Mouse (Mus musculus): Measurements from ENCODE around the gene Nup210. TPM values are rescaled to one million over a fixed set of nuclear protein-coding genes. Genes with fewer than 3 reads are reported as not detected.
A peak's percentile ranks its signal among the peaks of the same experiment; 100 is the strongest.

The Nup210 gene
- polyA plus RNA-seq, 1 experiment from 2014 or later = 15.8 TPM

DNA sequence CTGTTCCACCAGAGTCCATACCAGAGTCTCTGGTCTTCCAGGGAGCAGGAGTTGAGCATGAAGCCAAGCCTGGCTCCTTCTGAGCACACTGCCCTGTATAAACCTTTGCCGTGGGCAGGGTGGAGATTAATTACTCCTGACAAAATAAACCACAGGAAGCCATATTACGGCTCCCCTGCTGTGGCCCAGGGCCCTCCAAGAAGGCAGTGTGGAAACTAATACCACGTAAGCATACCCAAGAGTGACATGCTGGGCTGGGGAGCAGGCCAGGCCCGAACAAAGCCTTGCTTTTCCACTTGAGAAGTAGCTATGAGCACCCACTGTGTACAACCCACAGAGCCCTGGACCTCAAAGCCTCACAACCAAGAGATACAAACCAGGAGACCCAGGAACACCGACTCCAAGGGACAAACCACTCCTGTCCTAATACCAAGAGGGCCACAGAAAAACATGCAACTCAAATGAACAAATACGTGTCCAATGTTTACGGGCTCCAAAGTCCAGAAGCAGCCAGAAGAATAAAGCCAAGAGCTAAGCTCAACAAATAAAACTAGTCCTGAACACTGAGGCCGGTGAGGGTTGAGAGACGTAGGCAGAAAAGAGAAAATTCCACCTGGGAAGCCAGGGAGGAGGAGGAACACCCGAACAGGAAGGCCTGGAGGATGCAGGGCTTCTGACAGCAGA lies 24.3 kb downstream of the Nup210 start:
- no peak for DNase-seq (ENCODE audit: low spot score)
- WGBS = 76% methylated on average over 10 of the region's 10 CpGs
- 0 out of 2 replicates have a peak, but pooled peaks cover 2% of the 10 kb centered on the region for H3K9me3 ChIP-seq
- no peak overlapping the region for H3K27ac ChIP-seq (replicated peaks)
- no peak overlapping the region for H3K4me3 ChIP-seq
- no peaks in the 10 kb centered on the region for H3K27me3 ChIP-seq (replicated peaks; ENCODE audit: low read depth, poor library complexity, severe bottlenecking)
- peaks cover 7% of the 10 kb centered on the region for H3K4me1 ChIP-seq
- peaks cover 32% of the 10 kb centered on the region for H3K36me3 ChIP-seq (replicated peaks)

DNA sequence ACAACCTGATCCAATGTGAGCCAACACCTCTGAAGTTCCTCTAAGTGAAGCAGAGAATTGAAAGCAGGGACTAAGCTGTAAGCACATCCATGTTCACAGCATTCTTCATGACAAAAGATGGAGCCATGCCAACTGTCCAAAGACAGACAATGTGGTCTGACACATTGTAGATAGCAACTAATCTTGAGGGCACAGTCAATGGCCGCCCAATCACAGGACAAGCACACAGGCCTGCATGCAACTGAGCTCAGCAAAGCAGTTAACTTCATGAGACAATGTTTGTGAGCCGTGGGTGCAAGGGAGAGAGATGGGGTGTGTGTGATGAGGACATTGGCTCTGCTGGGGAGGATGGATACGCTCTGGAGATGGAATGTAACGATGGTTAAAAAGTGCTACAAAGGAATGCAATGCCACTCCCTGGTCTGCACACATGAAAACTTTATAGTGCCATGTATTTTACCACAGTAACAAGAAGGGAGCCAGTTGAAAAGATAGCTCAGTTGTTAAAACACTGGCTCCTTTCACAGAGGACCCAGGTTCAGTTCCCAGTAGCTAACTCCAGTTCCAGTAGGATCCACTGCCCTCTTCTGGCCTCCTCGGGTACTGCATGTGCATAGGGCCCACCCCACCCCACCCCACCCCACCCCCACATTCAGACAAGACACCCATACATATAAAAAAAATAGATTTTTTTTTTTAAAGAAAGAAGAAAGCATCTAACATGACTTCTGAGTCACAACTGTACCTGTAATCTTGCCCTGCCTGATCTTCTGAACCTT lies 31.3 kb downstream of the Nup210 start:
- WGBS = 75% methylated on average over 5 of the region's 5 CpGs
- Histone ChIP-seq H3K4me3 (no peak overlapping the region), H3K36me3 (replicated peaks) (peaks cover 24% of the 10 kb centered on the region), H3K27ac (replicated peaks) (no peak overlapping the region), H3K4me1 (no peaks in the 10 kb centered on the region), H3K9me3 (no peaks in the 10 kb centered on the region), H3K27me3 (replicated peaks; ENCODE audit: low read depth, poor library complexity, severe bottlenecking) (no peaks in the 10 kb centered on the region)
- DNase-seq (ENCODE audit: low spot score) = no peak

DNA sequence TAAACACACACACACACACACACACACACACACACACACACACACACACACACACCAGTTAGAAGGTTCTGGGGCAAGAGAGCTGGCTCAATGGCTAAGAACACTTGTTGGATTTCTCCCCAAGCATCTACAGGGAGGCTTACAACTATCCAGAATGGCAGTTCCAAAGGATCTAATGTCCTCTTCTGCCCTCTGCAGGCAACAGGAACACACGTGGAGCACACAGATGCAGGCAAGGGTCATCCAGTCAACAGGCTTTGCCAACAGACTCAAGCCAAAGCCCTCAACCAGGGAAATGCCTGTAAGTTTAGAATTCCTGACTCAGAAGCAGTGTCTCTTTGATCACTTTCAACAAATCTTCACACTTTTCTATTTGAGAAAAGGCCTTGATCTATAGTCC lies 36.6 kb downstream of the Nup210 start:
- H3K27me3 ChIP-seq (replicated peaks; ENCODE audit: low read depth, poor library complexity, severe bottlenecking) = no peaks in the 10 kb centered on the region
- H3K4me1 ChIP-seq = no peaks in the 10 kb centered on the region
- H3K4me3 ChIP-seq = no peak overlapping the region
- peaks cover 21% of the 10 kb centered on the region for H3K36me3 ChIP-seq (replicated peaks)
- H3K9me3 ChIP-seq = no peaks in the 10 kb centered on the region
- no peak for DNase-seq (ENCODE audit: low spot score)
- no peak overlapping the region for H3K27ac ChIP-seq (replicated peaks)
- WGBS = 25% methylated on average over 1 of the region's 1 CpGs

DNA sequence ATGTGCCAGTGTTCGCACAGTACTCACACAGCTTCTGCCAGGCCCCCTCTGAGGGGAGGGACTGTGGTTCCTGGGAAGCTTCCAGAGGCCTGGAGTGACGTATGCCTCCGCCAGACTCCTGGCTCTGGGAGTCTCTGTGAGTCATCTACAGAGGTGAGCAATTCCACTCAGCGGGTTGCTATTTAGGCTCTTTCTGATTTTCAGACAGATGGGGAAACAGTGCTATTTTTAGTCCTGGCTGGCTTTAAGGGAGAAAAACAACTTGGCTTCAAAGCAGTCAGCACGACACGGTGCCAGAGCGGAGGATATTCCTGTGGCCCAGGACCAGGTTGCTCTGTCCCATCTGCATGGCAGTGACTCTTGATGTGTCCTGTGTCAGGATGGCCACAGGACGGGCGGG lies 40.4 kb downstream of the Nup210 start:
- no peak for DNase-seq (ENCODE audit: low spot score)
- H3K27me3 ChIP-seq (replicated peaks; ENCODE audit: low read depth, poor library complexity, severe bottlenecking) = no peaks in the 10 kb centered on the region
- H3K4me1 ChIP-seq = no peaks in the 10 kb centered on the region
- no peak overlapping the region for H3K4me3 ChIP-seq
- H3K27ac ChIP-seq (replicated peaks) = no peak overlapping the region
- H3K9me3 ChIP-seq = no peaks in the 10 kb centered on the region
- peaks cover 42% of the 10 kb centered on the region for H3K36me3 ChIP-seq (replicated peaks)
- 88% methylated on average over 9 of the region's 9 CpGs for WGBS

DNA sequence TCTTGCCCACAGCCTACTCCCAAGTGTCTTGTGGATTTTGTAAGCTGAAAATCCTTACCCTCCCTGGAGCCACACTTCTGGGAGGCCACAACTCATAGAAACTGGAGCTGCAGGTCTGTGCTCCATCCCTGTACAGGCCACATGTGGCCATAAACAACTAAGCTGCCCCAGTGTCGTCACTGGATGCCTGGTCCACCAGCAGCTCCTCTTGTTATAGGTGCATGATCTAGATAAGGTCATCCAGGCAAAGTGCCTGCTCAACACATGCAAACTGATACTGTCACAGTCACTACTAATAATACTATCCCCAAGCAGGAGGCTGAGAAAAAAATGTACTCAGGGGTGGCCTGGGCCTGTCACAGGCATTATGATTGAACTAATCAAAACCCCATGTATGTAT lies 48.1 kb downstream of the Nup210 start:
- Histone ChIP-seq H3K27me3 (replicated peaks; ENCODE audit: low read depth, poor library complexity, severe bottlenecking) (no peaks in the 10 kb centered on the region), H3K4me3 (no peak overlapping the region), H3K36me3 (replicated peaks) (peaks cover 36% of the 10 kb centered on the region), H3K4me1 (no peaks in the 10 kb centered on the region), H3K27ac (replicated peaks) (no peak overlapping the region), H3K9me3 (no peaks in the 10 kb centered on the region)
- no peak for DNase-seq (ENCODE audit: low spot score)
- WGBS = 74% methylated on average over 1 of the region's 1 CpGs

DNA sequence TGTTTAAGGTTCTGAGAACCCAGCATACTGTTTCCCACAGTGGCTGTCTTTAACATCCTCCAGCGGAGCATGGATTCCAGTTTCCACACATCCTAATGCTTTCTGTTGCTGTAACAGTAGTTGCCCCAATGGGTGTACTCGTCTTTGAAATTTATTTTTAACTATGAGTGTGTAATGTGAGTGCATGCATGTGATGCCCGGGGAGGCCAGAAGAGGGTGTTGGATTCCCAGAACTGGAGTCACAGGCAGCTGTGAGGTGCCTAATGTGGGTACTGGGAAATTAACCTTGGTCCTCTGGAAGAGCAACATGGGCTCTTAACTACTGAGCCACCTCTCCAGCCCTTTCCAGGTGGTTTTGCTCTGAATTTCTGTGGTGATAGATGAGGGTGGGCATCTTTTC lies 49.6 kb downstream of the Nup210 start:
- DNase-seq (ENCODE audit: low spot score) = no peak
- 87% methylated on average over 3 of the region's 3 CpGs for WGBS
- H3K36me3 ChIP-seq (replicated peaks) = peaks cover 24% of the 10 kb centered on the region; the same call in 1 of the 2 replicates
- H3K27me3 ChIP-seq (replicated peaks; ENCODE audit: low read depth, poor library complexity, severe bottlenecking) = no peaks in the 10 kb centered on the region
- H3K4me1 ChIP-seq = no peaks in the 10 kb centered on the region
- no peak overlapping the region for H3K4me3 ChIP-seq
- no peaks in the 10 kb centered on the region for H3K9me3 ChIP-seq
- H3K27ac ChIP-seq (replicated peaks) = no peak overlapping the region

DNA sequence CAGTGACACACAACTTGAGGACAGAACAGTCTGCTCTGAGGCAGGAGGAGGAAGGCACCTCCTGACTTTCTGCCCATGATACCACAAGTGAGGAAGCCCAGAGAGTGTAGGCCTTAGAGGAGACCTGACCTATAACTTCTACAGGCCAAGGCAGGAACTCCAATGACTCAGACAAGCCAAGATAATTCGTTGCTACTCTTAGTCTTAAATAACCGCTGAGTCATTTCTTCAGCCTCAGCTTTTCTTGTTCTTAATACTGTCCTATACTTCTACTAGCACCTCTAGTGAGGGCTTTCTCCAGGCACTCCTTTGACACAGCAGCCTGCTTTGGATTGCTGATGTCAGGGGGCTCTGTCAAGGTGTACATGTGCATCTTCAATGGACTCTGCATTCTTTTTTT lies 55.3 kb downstream of the Nup210 start:
- H3K27ac ChIP-seq (replicated peaks) = no peak overlapping the region
- peaks cover 13% of the 10 kb centered on the region for H3K36me3 ChIP-seq (replicated peaks)

DNA sequence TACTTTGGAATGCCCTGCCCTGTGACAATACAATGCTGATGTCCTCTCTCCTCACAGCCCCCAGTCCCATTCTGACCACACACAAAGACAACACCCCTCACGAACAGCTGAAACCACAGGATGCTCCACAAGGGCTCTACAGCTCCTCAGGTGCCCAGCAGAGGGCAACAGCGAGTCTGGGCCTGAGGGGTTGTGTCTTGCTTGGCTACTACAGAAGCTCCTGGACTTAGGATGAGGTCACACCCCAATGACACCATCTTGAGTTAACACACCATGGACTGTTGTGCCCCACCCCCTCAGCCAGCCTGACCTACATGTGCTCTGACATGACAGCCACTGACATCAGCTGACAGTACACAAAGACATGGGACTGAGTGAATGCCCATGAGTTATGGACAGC lies 56.9 kb downstream of the Nup210 start:
- H3K4me3 ChIP-seq = no peak overlapping the region
- H3K9me3 ChIP-seq = no peaks in the 10 kb centered on the region
- H3K27ac ChIP-seq (replicated peaks) = no peak overlapping the region
- H3K36me3 ChIP-seq (replicated peaks) = peaks cover 16% of the 10 kb centered on the region
- DNase-seq (ENCODE audit: low spot score) = peak; percentile 54
- WGBS = 46% methylated on average over 2 of the region's 2 CpGs
- H3K27me3 ChIP-seq (replicated peaks; ENCODE audit: low read depth, poor library complexity, severe bottlenecking) = no peaks in the 10 kb centered on the region
- no peaks in the 10 kb centered on the region for H3K4me1 ChIP-seq

More for the DNA sequence above, 55.3 kb downstream of the Nup210 start:
- DNase-seq (ENCODE audit: low spot score) = no peak
- no peaks in the 10 kb centered on the region for H3K27me3 ChIP-seq (replicated peaks; ENCODE audit: low read depth, poor library complexity, severe bottlenecking)
- H3K9me3 ChIP-seq = no peaks in the 10 kb centered on the region
- H3K4me1 ChIP-seq = no peaks in the 10 kb centered on the region
- 92% methylated on average over 2 of the region's 2 CpGs for WGBS
- no peak overlapping the region for H3K4me3 ChIP-seq

DNA sequence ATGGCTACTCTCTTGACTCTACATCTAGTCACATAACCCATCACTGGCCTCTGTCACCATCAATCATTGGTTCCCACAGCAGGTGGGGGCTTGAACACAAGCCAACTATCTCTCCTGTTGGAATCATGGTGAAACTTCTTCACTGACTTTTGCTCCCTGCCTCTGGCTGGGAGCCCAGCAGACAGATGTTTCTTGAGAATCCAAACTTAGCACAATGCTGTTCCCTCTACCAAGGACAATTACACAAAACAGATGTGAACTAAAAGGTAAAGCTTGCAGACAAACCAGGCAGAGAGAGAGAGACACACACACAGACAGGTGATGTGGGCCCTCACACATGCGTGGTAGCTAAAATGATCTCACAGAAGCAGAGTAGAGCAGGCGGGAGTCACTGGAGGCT lies 58.6 kb downstream of the Nup210 start:
- 81% methylated on average over 2 of the region's 2 CpGs for WGBS
- H3K9me3 ChIP-seq = no peaks in the 10 kb centered on the region
- H3K27me3 ChIP-seq (replicated peaks; ENCODE audit: low read depth, poor library complexity, severe bottlenecking) = no peaks in the 10 kb centered on the region
- peaks cover 24% of the 10 kb centered on the region for H3K36me3 ChIP-seq (replicated peaks)
- no peak overlapping the region for H3K27ac ChIP-seq (replicated peaks)
- H3K4me1 ChIP-seq = no peaks in the 10 kb centered on the region
- no peak for DNase-seq (ENCODE audit: low spot score)
- H3K4me3 ChIP-seq = no peak overlapping the region

DNA sequence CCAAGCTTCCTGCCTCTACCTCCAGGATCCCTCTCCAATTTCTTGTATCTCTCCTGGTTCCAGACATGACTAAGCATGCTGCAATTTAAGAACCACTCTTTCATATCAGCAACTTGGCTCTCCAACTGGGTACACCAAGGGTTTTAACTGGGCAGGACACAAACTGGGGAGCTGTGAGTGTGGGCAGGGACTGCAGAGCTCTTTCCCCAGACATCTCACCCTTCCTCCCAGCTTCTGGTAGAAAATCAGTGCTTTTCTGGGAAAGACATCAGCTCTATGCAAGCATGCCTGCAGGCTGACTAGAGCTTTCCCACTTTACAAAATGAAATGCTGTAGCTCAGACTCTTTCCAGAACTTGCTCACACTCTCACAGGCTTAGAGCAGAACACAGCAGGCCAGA lies 60.3 kb downstream of the Nup210 start:
- Histone ChIP-seq H3K9me3 (no peaks in the 10 kb centered on the region), H3K4me1 (no peaks in the 10 kb centered on the region), H3K27ac (replicated peaks) (no peak overlapping the region; the same call in 1 of the 2 replicates), H3K4me3 (no peak overlapping the region), H3K36me3 (replicated peaks) (peaks cover 25% of the 10 kb centered on the region), H3K27me3 (replicated peaks; ENCODE audit: low read depth, poor library complexity, severe bottlenecking) (no peaks in the 10 kb centered on the region)
- DNase-seq (ENCODE audit: low spot score) = no peak

DNA sequence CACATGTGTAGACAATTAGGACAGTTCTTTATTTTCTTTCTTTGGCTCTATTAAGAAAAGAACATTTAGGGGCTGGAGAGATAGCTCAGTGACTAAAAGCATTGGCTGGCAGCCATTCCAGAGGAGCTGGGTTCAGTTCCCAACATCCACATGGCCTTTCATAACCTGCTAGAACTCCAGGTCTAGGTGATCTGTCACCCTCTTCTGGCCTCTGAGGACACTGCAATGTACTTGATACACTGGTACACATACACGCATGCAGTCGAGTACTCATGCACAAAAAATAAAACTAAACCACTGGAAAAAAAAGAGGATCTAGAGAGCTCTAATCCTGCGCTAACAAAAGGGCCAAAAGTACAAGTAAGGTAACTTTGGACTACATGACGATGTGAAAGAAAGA lies 64.1 kb downstream of the Nup210 start:
- 94% methylated on average over 4 of the region's 4 CpGs for WGBS
- H3K36me3 ChIP-seq (replicated peaks) = peaks cover 18% of the 10 kb centered on the region

DNA sequence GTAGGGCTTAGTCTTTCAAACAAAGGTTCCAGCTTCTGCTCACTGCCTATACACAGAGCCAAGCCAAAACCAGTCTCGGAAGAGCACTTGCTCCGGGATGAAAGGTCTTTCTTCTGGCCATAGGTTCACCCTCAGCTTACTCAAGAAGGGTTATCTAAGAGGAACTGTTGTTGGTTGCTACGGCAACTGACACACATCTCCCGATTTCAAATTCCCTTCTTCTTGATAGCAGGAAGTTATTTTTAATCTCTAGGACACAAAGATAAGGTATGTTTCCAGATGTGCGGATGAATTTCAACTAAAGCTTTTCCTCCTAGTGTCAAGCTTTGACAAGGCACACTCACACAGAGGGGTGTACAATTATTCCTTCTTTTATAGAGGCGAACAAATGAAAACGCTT lies 68.6 kb downstream of the Nup210 start:
- no peaks in the 10 kb centered on the region for H3K9me3 ChIP-seq
- no peak overlapping the region for H3K27ac ChIP-seq (replicated peaks)
- H3K36me3 ChIP-seq (replicated peaks) = peaks cover 18% of the 10 kb centered on the region
- no peak overlapping the region for H3K4me3 ChIP-seq
- no peak for DNase-seq (ENCODE audit: low spot score)
- 85% methylated on average over 7 of the region's 7 CpGs for WGBS
- H3K4me1 ChIP-seq = peaks cover 23% of the 10 kb centered on the region
- no peaks in the 10 kb centered on the region for H3K27me3 ChIP-seq (replicated peaks; ENCODE audit: low read depth, poor library complexity, severe bottlenecking)

More for the DNA sequence above, 64.1 kb downstream of the Nup210 start:
- H3K27ac ChIP-seq (replicated peaks) = no peak overlapping the region
- H3K4me1 ChIP-seq = no peaks in the 10 kb centered on the region
- no peaks in the 10 kb centered on the region for H3K27me3 ChIP-seq (replicated peaks; ENCODE audit: low read depth, poor library complexity, severe bottlenecking)
- H3K4me3 ChIP-seq = no peak overlapping the region
- no peaks in the 10 kb centered on the region for H3K9me3 ChIP-seq
- no peak for DNase-seq (ENCODE audit: low spot score)

DNA sequence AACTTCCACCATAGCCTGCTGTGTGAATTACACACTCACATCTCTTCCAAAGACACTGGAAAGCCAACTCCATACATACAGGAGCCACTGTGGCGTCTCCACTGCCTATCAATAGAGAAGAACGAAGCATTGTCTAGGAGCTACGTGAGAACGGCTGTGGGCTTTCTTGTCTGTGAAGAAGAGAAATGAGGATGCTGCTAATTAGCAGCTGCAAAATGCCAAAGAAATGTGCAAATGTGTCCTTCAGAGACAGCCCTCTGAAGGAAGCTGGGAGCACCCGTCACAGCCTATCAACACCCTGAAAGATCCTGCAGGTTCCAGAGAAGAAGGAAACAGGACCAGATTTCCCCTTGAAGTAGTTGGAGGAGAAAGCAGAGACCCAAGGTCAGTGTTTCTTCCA lies 69.2 kb downstream of the Nup210 start:
- 76% methylated on average over 5 of the region's 5 CpGs for WGBS
- Histone ChIP-seq H3K27me3 (replicated peaks; ENCODE audit: low read depth, poor library complexity, severe bottlenecking) (no peaks in the 10 kb centered on the region), H3K36me3 (replicated peaks) (peaks cover 13% of the 10 kb centered on the region; the same call in 1 of the 2 replicates), H3K9me3 (no peaks in the 10 kb centered on the region), H3K4me1 (peaks cover 23% of the 10 kb centered on the region), H3K4me3 (no peak overlapping the region), H3K27ac (replicated peaks) (no peak overlapping the region)
- DNase-seq (ENCODE audit: low spot score) = no peak

Data from embryonic facial prominence, embryonic 10.5 days (tissue).